In genomic region chr5:90224730-90225129, GRCm38 (mm10) we compare ENCODE assay signal across 11 mouse cellular contexts. TPM values are rescaled to one million over a fixed set of nuclear protein-coding genes. Genes with fewer than 3 reads are reported as not detected.
DNase-seq lines count a peak whose midpoint lies in the region; ATAC-seq and TF ChIP-seq lines count a peak whose summit lies in the region.
"Had no signal": no experiment of that assay in that cellular context is flagged by ENCODE, and none has a peak within 500 bp of the region (broad histone marks: within the 10 kb centered on the region; RNA-seq: fewer than 3 reads in every experiment).

No protein-coding gene starts in this region.

- 84% methylated on average over 5 of the region's 5 CpGs for WGBS in kidney, postnatal 0 days
- WGBS in limb, embryonic 15.5 days, result 81% methylated on average over 5 of the region's 5 CpGs

- H3K4me2 ChIP-seq in kidney, postnatal 0 days (ENCODE audit: low read length), result no peak overlapping the region; the same call in 1 of the 2 replicates
- no peak overlapping the region for H3K4me2 ChIP-seq in limb, embryonic 15.5 days

- no peak overlapping the region for H3K9ac ChIP-seq in kidney, postnatal 0 days (ENCODE audit: low read depth, low read length)
- no peak overlapping the region for H3K9ac ChIP-seq in limb, embryonic 15.5 days

- no peaks in the 10 kb centered on the region for H3K9me3 ChIP-seq in kidney, postnatal 0 days (replicated peaks; ENCODE audit: low read length)
- H3K9me3 ChIP-seq in limb, embryonic 15.5 days, result no peaks in the 10 kb centered on the region
- H3K9me3 ChIP-seq: embryonic facial prominence, embryonic 12.5 days; neural tube, embryonic 13.5 days had no signal

- TF ChIP-seq CTCF in kidney, postnatal 0 days (IDR thresholded peaks at IDR 0.05; ENCODE audit: low read depth), result no peak

- DNase-seq in CD4-positive, CD25-positive, alpha-beta regulatory T cell, adult 2 months (ENCODE audit: low read depth, low spot score), result peak; percentile 8
- DNase-seq in kidney, postnatal 0 days (ENCODE audit: low spot score), result no peak
- no peak for DNase-seq in kidney, postnatal 36 days
- DNase-seq in adipocyte (ENCODE audit: low spot score), result peak; percentile 42
- no peak for DNase-seq in adrenal gland, adult 18-20 months (ENCODE audit: low spot score in 2 of 2)
- DNase-seq: adrenal gland, postnatal 25 days had no signal

- no peak for ATAC-seq in CD4-positive, CD25-positive, alpha-beta regulatory T cell, adult 4 months
- ATAC-seq in kidney, postnatal 0 days (replicated peaks; ENCODE audit: low FRiP score, low read depth), result no peak
- ATAC-seq in limb, embryonic 15.5 days (ENCODE audit: insufficient number of reproducible peaks, low FRiP score, low TSS enrichment, low read depth), result no peak
- ATAC-seq in megakaryocyte-erythroid progenitor cell, adult 5-6 weeks (replicated peaks; ENCODE audit: low FRiP score, low TSS enrichment, poor library complexity, severe bottlenecking), result no peak

- H3K4me1 ChIP-seq in kidney, postnatal 0 days (replicated peaks; ENCODE audit: insufficient read depth, low read length), result 0 out of 2 replicates have a peak, but pooled peaks cover 6% of the 10 kb centered on the region
- H3K4me1 ChIP-seq in limb, embryonic 15.5 days, result peaks cover 7% of the 10 kb centered on the region

- peak overlapping the region; percentile 88; the same call in 1 of the 2 replicates for H3K4me3 ChIP-seq in kidney, postnatal 0 days (replicated peaks; ENCODE audit: low read depth, low read length)
- no peak overlapping the region for H3K4me3 ChIP-seq in limb, embryonic 15.5 days

- H3K27me3 ChIP-seq in kidney, postnatal 0 days (ENCODE audit: insufficient read depth, low read length), result no peaks in the 10 kb centered on the region
- H3K27me3 ChIP-seq in limb, embryonic 15.5 days, result no peaks in the 10 kb centered on the region
- H3K27me3 ChIP-seq: embryonic facial prominence, embryonic 12.5 days; neural tube, embryonic 13.5 days had no signal

- H3K27ac ChIP-seq in kidney, postnatal 0 days, result 0 out of 2 replicates have a peak overlapping the region, but pooled peaks have one; percentile 31
- H3K27ac ChIP-seq in limb, embryonic 15.5 days, result peak overlapping the region; percentile 95; the same call in 1 of the 2 replicates

- peaks cover 22% of the 10 kb centered on the region; the same call in 1 of the 2 replicates for H3K36me3 ChIP-seq in kidney, postnatal 0 days (ENCODE audit: insufficient read depth, low read length)
- H3K36me3 ChIP-seq in limb, embryonic 15.5 days, result peaks cover 40% of the 10 kb centered on the region

RNA-seq across cellular contexts. Expression of gene Cox18, which starts 0.9 kb away (rescaled TPM):
- polyA plus RNA-seq in CD4-positive, CD25-positive, alpha-beta regulatory T cell, adult 4 months (2017; shearing (Covaris generic)), result 10 to 100 TPM; 13.9 to 18.3 TPM
- 32.5 and 33.7 TPM in 2 replicates for polyA plus RNA-seq in kidney, postnatal 0 days (2015; fragmentation: Nextera tagmentation; extraction: Ambion mirVana)
- polyA plus RNA-seq in limb, embryonic 15.5 days (2015; fragmentation: Nextera tagmentation; extraction: Ambion mirVana), result 30.1 and 32.0 TPM in 2 replicates
- total RNA-seq in adrenal gland, adult 18-20 months (2021), result 10 to 100 TPM; 26.1 to 48.9 TPM
- total RNA-seq in megakaryocyte-erythroid progenitor cell, adult 5-6 weeks (2014; fragmentation: Nextera tagmentation), result 33.5 and 43.6 TPM in 2 replicates
- total RNA-seq in megakaryocyte-erythroid progenitor cell, adult 5-6 weeks (2017), result 17.1 and 17.7 TPM in 2 replicates

Comparison
In these comparisons a context has a peak if more than half of its experiments do, and no peak if none do; other contexts are left out.
1. DNase-seq: peak in CD4-positive, CD25-positive, alpha-beta regulatory T cell, adult 2 months (single experiment) and adipocyte (single experiment); none in kidney, postnatal 0 days (single experiment), kidney, postnatal 36 days (0 of 2) and adrenal gland, adult 18-20 months (0 of 2).